Mouse (Mus musculus) forebrain, embryonic 16.5 days (tissue): ENCODE measurements around the gene Mcl1. TPM values are rescaled to one million over a fixed set of nuclear protein-coding genes. Genes with fewer than 3 reads are reported as not detected.
"Not testable (repeated sequence)": the region's sequence is repeated elsewhere in the genome, so short reads cannot be mapped to it uniquely, and the experiment has no call there.

ENCODE experiments used
- ATAC-seq: fragments of 200-750 bp; cut with Nextera tagmentation; 2 replicates; pipeline ENCODE4 v1.8.0; 2017; ENCODE audit warnings: mild to moderate bottlenecking, moderate library complexity
- H3K27ac ChIP-seq: fragments of 300-500 bp; sonication (generic); 2 replicates; pipeline ENCODE4 v1.5.1; 2014; ENCODE audit warnings: low read length, control low read depth
- H3K27me3 ChIP-seq: fragments of 300-500 bp; sonication (generic); replicated peaks from 2 replicates; pipeline ENCODE4 v1.6.1; 2014; ENCODE audit warnings: low read length; ENCODE audit not compliant: control insufficient read depth, insufficient read depth
- H3K36me3 ChIP-seq: fragments of 300-500 bp; sonication (generic); 2 replicates; pipeline ENCODE4 v1.6.1; 2014; ENCODE audit not compliant: control insufficient read depth, insufficient read depth
- H3K4me1 ChIP-seq: fragments of 300-500 bp; sonication (generic); replicated peaks from 2 replicates; pipeline ENCODE4 v1.6.1; 2014; ENCODE audit warnings: low read length; ENCODE audit not compliant: control insufficient read depth, insufficient read depth
- H3K4me2 ChIP-seq: fragments of 300-500 bp; sonication (generic); 2 replicates; pipeline ENCODE4 v1.6.1; 2014; ENCODE audit warnings: mild to moderate bottlenecking, low read length, control low read depth
- H3K4me3 ChIP-seq: fragments of 300-500 bp; sonication (generic); replicated peaks from 2 replicates; pipeline ENCODE4 v1.5.1; 2014; ENCODE audit warnings: mild to moderate bottlenecking, low read length, control low read depth
- H3K9ac ChIP-seq: fragments of 300-500 bp; sonication (generic); replicated peaks from 2 replicates; pipeline ENCODE4 v1.6.1; 2014; ENCODE audit warnings: low read depth, low read length, control low read depth
- H3K9me3 ChIP-seq: fragments of 300-500 bp; sonication (generic); 2 replicates; pipeline ENCODE4 v1.6.1; 2016; ENCODE audit warnings: low read length; ENCODE audit not compliant: control insufficient read depth
- WGBS: fragments of 180-500 bp; shearing (Covaris S2); extraction: QIAGEN DNeasy Blood & Tissue Kit; methylation state at CpG from one replicate; pipeline ENCODE4 v1.1.7; 2014; 5-methylcytosine and 5-hydroxymethylcytosine counted together
- polyA plus RNA-seq: library from polyadenylated mRNA; unstranded; fragments of >200 nt; fragmentation: Nextera tagmentation; extraction: Ambion mirVana; gene quantifications from 2 replicates; pipeline ENCODE4 v1.2.1, GENCODE M21; 2015

Gene Mcl1
- polyA plus RNA-seq, result 43.4 and 48.3 TPM in 2 replicates

GRCm38 (mm10) chr3:95658236-95658867, at the start of gene Mcl1:
TSS of gene Mcl1 (plus strand) at chr3:95658788.
- H3K27me3 ChIP-seq, result no peaks in the 10 kb centered on the region
- peak within 1 kb of the TSS; percentile 99 for H3K9ac ChIP-seq
- ATAC-seq, result peak; percentile 98
- peaks cover 29% of the 10 kb centered on the region for H3K4me1 ChIP-seq
- no peaks in the 10 kb centered on the region for H3K9me3 ChIP-seq
- H3K4me3 ChIP-seq, result peak within 1 kb of the TSS; percentile 100
- no peaks in the 10 kb centered on the region for H3K36me3 ChIP-seq
- peak within 1 kb of the TSS; percentile 83 for H3K4me2 ChIP-seq
- peak within 1 kb of the TSS; percentile 96 for H3K27ac ChIP-seq
- under 1% methylated on average over 43 of the region's 43 CpGs for WGBS

GRCm38 (mm10) chr3:95609195-95609594, 49.4 kb upstream of the Mcl1 start:
- no peak for ATAC-seq
- Histone ChIP-seq H3K4me1 (no peaks in the 10 kb centered on the region), H3K4me3 (no peak overlapping the region), H3K36me3 (peaks cover 18% of the 10 kb centered on the region; the same call in 1 of the 2 replicates), H3K27me3 (no peaks in the 10 kb centered on the region), H3K4me2 (no peak overlapping the region), H3K9me3 (no peaks in the 10 kb centered on the region), H3K27ac (no peak overlapping the region), H3K9ac (no peak overlapping the region)
- WGBS, result 79% methylated on average over 3 of the region's 3 CpGs

DNA sequence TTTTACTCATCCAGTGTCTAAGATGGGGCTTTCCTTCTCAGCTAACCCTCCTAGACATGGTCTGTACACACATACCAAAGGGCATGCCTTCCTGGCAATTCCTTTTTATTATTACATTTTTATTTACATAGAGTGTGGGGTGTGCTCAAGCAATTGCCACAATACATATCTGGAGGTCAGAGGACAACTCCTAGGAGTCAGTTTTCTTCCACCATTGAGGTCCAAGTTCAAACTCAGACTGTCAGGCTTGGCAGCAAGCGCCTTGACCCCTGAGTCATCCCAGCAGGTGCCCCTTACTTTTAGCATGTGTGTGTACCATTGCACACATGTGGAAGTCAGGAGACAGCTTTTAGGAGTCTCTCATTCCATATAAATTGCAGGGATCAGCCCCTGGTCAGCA, 44.6 kb upstream of the Mcl1 start:
- Histone ChIP-seq H3K36me3 (peaks cover 27% of the 10 kb centered on the region), H3K27ac (no peak overlapping the region), H3K9ac (no peak overlapping the region), H3K4me2 (no peak overlapping the region), H3K4me1 (no peaks in the 10 kb centered on the region), H3K4me3 (no peak overlapping the region), H3K27me3 (no peaks in the 10 kb centered on the region), H3K9me3 (no peaks in the 10 kb centered on the region)
- ATAC-seq, result no peak
- 100% methylated on average over 1 of the region's 1 CpGs for WGBS

GRCm38 (mm10) chr3:95618511-95618910, 40.1 kb upstream of the Mcl1 start:
- no peak overlapping the region for H3K9ac ChIP-seq
- no peaks in the 10 kb centered on the region for H3K9me3 ChIP-seq
- peaks cover 18% of the 10 kb centered on the region for H3K36me3 ChIP-seq
- WGBS, result 88% methylated on average over 1 of the region's 1 CpGs
- H3K4me3 ChIP-seq, result no peak overlapping the region
- ATAC-seq, result no peak
- H3K27ac ChIP-seq, result no peak overlapping the region
- H3K4me1 ChIP-seq, result no peaks in the 10 kb centered on the region
- H3K4me2 ChIP-seq, result no peak overlapping the region
- no peaks in the 10 kb centered on the region for H3K27me3 ChIP-seq

DNA sequence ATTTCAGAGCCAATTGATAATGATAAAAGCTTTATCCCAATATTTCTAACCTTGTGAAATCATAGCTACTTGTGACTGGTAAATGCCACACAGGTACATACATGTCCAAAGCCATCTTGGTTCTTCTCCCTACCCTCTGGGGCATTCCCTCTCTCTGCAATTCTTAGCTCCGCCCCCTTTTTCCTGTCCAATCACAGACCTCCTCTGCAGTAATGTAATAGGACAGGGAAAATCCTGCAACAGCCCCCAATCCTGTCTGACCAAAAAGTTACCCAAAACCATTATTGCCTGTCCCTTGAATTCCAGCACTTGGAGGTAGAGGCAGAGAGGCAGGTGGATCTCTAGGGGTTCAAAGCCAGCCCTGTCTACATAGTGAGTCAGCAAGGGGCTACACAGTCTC, 37.3 kb upstream of the Mcl1 start:
- no peaks in the 10 kb centered on the region for H3K9me3 ChIP-seq
- peaks cover 7% of the 10 kb centered on the region for H3K4me1 ChIP-seq
- ATAC-seq, result no peak
- H3K36me3 ChIP-seq, result peaks cover 18% of the 10 kb centered on the region
- WGBS, result 80% methylated on average over 1 of the region's 1 CpGs
- no peak overlapping the region for H3K4me2 ChIP-seq
- no peak overlapping the region for H3K27ac ChIP-seq
- no peaks in the 10 kb centered on the region for H3K27me3 ChIP-seq
- H3K9ac ChIP-seq, result no peak overlapping the region
- no peak overlapping the region for H3K4me3 ChIP-seq

DNA sequence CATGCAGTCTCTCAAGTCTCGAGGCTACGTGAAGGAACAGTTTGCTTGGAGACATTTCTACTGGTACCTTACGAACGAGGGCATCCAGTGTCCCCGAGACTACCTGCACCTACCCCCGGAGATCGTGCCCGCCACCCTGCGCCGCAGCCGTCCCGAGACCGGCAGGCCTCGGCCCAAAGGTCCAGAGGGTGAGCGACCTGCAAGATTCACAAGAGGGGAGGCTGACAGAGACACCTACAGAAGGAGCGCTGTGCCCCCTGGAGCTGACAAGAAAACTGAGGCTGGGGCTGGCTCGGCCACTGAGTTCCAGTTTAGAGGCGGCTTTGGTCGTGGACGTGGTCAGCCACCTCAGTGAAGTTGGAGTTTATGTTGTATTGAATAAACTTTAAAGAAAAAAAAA, 36.2 kb upstream of the Mcl1 start:
- H3K4me3 ChIP-seq, result not testable (repeated sequence)
- WGBS, result 96% methylated on average over 20 of the region's 20 CpGs

GRCm38 (mm10) chr3:95623551-95623950, 35.0 kb upstream of the Mcl1 start:
- WGBS, result 50% methylated on average over 2 of the region's 2 CpGs

More for the DNA sequence above, 36.2 kb upstream of the Mcl1 start:
- not testable (repeated sequence) for ATAC-seq, H3K4me2 ChIP-seq, H3K9ac ChIP-seq, H3K27me3 ChIP-seq, H3K27ac ChIP-seq, H3K9me3 ChIP-seq
- H3K36me3 ChIP-seq, result peaks cover 16% of the 10 kb centered on the region
- peaks cover 15% of the 10 kb centered on the region for H3K4me1 ChIP-seq

DNA sequence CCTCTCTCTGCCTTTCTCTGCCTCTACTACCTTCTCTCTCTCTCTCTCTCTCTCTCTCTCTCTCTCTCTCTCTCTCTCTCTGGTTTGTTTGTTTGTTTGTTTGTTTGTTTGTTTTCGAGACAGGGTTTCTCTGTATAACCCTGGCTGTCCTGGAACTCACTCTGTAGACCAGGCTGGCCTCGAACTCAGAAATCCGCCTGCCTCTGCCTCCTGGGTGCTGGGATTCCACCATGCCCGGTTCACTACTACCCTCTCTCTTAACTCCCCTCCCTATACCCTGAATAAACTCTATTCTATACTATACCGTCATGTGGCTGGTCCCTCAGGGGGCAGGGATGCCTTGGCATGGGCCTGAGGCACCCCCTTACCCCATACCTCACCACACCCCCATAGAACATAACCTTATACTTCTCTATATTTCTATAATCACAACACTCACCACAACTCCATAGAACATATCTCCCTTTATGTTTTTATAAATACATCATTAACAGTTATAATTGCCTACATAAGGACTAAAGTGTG, 34.5 kb upstream of the Mcl1 start:
- peak overlapping the region; percentile 61 for H3K4me2 ChIP-seq
- not testable (repeated sequence) for ATAC-seq

More at GRCm38 (mm10) chr3:95623551-95623950, 35.0 kb upstream of the Mcl1 start:
- Histone ChIP-seq H3K4me2 (no peak overlapping the region), H3K36me3 (peaks cover 7% of the 10 kb centered on the region), H3K27me3 (no peaks in the 10 kb centered on the region), H3K9me3 (no peaks in the 10 kb centered on the region), H3K4me3 (no peak overlapping the region), H3K4me1 (peaks cover 15% of the 10 kb centered on the region), H3K9ac (no peak overlapping the region), H3K27ac (no peak overlapping the region)
- ATAC-seq, result no peak

GRCm38 (mm10) chr3:95624628-95625503, 33.7 kb upstream of the Mcl1 start, which contains the start of gene Ensa:
TSS of gene Ensa (plus strand) at chr3:95624993.
- peak within 1 kb of the TSS; percentile 74 for H3K4me3 ChIP-seq
- WGBS, result under 1% methylated on average over 44 of the region's 44 CpGs
- H3K9ac ChIP-seq, result peak within 1 kb of the TSS; percentile 79
- H3K27me3 ChIP-seq, result no peaks in the 10 kb centered on the region
- peak within 1 kb of the TSS; percentile 93 for H3K27ac ChIP-seq
- H3K4me1 ChIP-seq, result peaks cover 15% of the 10 kb centered on the region
- H3K4me2 ChIP-seq, result peak within 1 kb of the TSS; percentile 78
- peak; percentile 98 for ATAC-seq
- H3K9me3 ChIP-seq, result no peaks in the 10 kb centered on the region
- peaks cover 6% of the 10 kb centered on the region; the same call in 1 of the 2 replicates for H3K36me3 ChIP-seq

More for the DNA sequence above, 34.5 kb upstream of the Mcl1 start:
- peak overlapping the region; percentile 38 for H3K4me3 ChIP-seq
- peak overlapping the region; percentile 63 for H3K9ac ChIP-seq
- H3K4me1 ChIP-seq, result peaks cover 15% of the 10 kb centered on the region
- H3K9me3 ChIP-seq, H3K27me3 ChIP-seq, H3K36me3 ChIP-seq: not testable (repeated sequence)
- H3K27ac ChIP-seq, result peak overlapping the region; percentile 76
- 60% methylated on average over 5 of the region's 5 CpGs for WGBS
